Mouse (Mus musculus) embryonic fibroblast, embryonic 13.5 days (primary cell): ENCODE measurements at regions not wholly inside any gene's neighbourhood (a gene's known extent, or its start where the extent isn't known, plus 50 kb on each side); places are given as distances from the start of the nearest gene placed in this dataset.

Source experiments
- CTCF ChIP-seq: IDR thresholded peaks from 2 replicates; pipeline ENCODE4 v1.5.1; 2011; ENCODE audit warnings: mild to moderate bottlenecking, control low read depth, low read length, moderate library complexity, borderline replicate concordance; ENCODE audit not compliant: insufficient read depth
- POLR2A ChIP-seq: IDR thresholded peaks from 2 replicates; pipeline ENCODE4 v1.6.1; 2011; ENCODE audit warnings: low read depth, mild to moderate bottlenecking, control low read depth, low read length, moderate library complexity

DNA sequence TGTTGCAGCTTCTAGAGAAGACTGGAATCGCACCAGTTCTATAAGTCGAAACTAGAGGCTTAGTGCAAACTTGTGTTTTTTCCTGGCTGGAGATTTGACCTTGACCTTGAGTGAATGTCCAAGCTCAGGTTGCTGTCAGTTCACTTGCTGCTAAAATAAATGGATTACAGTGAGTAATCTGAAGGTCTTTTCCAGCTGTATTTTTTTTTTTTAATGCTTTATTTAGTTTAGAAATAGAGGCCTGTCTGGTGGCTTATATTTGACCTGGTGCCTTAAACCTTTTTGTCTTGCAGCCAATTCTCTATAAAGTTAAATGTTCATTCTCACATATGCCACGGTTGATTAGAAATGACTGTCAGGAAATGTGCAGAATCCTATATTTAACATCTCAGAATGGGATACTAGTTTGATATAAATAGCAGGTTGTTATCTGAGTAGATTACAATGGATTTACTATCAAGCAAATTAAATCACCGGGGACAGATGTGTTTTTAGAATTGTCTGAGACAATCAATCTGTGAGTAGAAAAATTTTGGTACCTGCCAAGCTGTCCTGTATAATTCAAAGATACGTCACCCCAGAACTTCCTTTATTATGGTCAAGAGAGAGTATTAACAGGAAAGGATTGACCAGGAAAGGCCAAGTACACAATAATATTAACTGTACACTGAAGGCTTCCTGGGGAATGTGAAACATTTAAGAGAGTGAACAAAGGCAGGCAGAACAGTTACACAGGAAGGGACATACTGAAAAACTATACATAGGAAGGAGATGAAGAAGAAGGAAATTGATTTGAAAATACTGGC is 650.3 kb upstream of the Stxbp6 start:
- TF ChIP-seq CTCF (no peak), POLR2A (no peak)
